Mouse (Mus musculus) MEL (cell line): ENCODE measurements at regions not wholly inside any gene's neighbourhood (a gene's known extent, or its start where the extent isn't known, plus 50 kb on each side); places are given as distances from the start of the nearest gene placed in this dataset.

Source experiments
- DNase-seq: peaks from one replicate; pipeline ENCODE4 v3.0.0; 2011; ENCODE audit warnings: low read depth, low spot score
- H3K27ac ChIP-seq: 2 replicates; pipeline ENCODE4 v1.5.1; 2012; ENCODE audit warnings: low read depth, mild to moderate bottlenecking, control low read depth, low read length, moderate library complexity; ENCODE audit not compliant: control insufficient read depth
- H3K27me3 ChIP-seq, 2 experiments: fragments of 150-350 bp in 1 of 2; sonication (generic) in 1 of 2; 2 replicates each; pipeline ENCODE4 v1.6.1; 2012; ENCODE audit warnings: low read length in 2 of 2, mild to moderate bottlenecking in 2 of 2, improper control_type of control experiment in 1 of 2, moderate library complexity in 1 of 2; ENCODE audit not compliant: insufficient read depth in 2 of 2, control insufficient read depth in 1 of 2
- H3K36me3 ChIP-seq, 2 experiments: 2 replicates each; pipeline ENCODE4 v1.6.1; 2012 to 2014; ENCODE audit warnings: low read length in 2 of 2, improper control_type of control experiment in 1 of 2, inconsistent platforms in 1 of 2, mild to moderate bottlenecking in 1 of 2; ENCODE audit not compliant: insufficient read depth in 2 of 2, control insufficient read depth in 1 of 2
- H3K4me1 ChIP-seq, 2 experiments: fragments of 150-350 bp in 1 of 2; sonication (generic) in 1 of 2; 2 replicates each; pipeline ENCODE4 v1.6.1; 2012; ENCODE audit warnings: low read length in 2 of 2, improper control_type of control experiment in 1 of 2, mild to moderate bottlenecking in 1 of 2; ENCODE audit not compliant: insufficient read depth in 2 of 2, control insufficient read depth in 1 of 2
- H3K4me3 ChIP-seq, 2 experiments: fragments of 150-350 bp in 1 of 2; sonication (generic) in 1 of 2; 2 replicates each; pipeline ENCODE4 v1.5.1; 2012; ENCODE audit warnings: low read depth in 2 of 2, low read length in 2 of 2, mild to moderate bottlenecking in 2 of 2, moderate library complexity in 2 of 2, control low read depth in 1 of 2, improper control_type of control experiment in 1 of 2; ENCODE audit not compliant: control insufficient read depth in 1 of 2, insufficient read depth in 1 of 2
- H3K79me2 ChIP-seq: 2 replicates; pipeline ENCODE4 v1.6.1; 2012; ENCODE audit warnings: mild to moderate bottlenecking, low read length, moderate library complexity; ENCODE audit not compliant: control insufficient read depth, poor library complexity, insufficient read depth
- H3K9ac ChIP-seq: 2 replicates; pipeline ENCODE4 v1.6.1; 2012; ENCODE audit warnings: low read depth, mild to moderate bottlenecking, control low read depth, low read length, moderate library complexity; ENCODE audit not compliant: control insufficient read depth, poor library complexity, severe bottlenecking
- H3K9me3 ChIP-seq: fragments of 150-350 bp; sonication (generic); replicated peaks from 2 replicates; pipeline ENCODE4 v1.6.1; 2012; ENCODE audit warnings: mild to moderate bottlenecking, low read length, improper control_type of control experiment, moderate library complexity; ENCODE audit not compliant: insufficient read depth
- BHLHE40 ChIP-seq: IDR thresholded peaks from 2 replicates; pipeline ENCODE4 v1.6.1; 2012; ENCODE audit warnings: low read depth, mild to moderate bottlenecking, inconsistent platforms, low read length, improper control_type of control experiment, borderline replicate concordance
- CHD1 ChIP-seq: IDR thresholded peaks from 2 replicates; pipeline ENCODE4 v1.6.1; 2012; ENCODE audit warnings: low read depth, mild to moderate bottlenecking, inconsistent platforms, low read length, improper control_type of control experiment
- CHD2 ChIP-seq: IDR thresholded peaks from 2 replicates; pipeline ENCODE4 v1.6.1; 2011; ENCODE audit warnings: low read length, improper control_type of control experiment
- E2F4 ChIP-seq: IDR thresholded peaks from 2 replicates; pipeline ENCODE4 v1.6.1; 2011; ENCODE audit warnings: low read depth, low read length, improper control_type of control experiment, borderline replicate concordance
- EP300 ChIP-seq, 2 experiments: IDR thresholded peaks; 2 replicates each; pipeline ENCODE4 v1.6.1; 2011; ENCODE audit warnings: improper control_type of control experiment in 2 of 2, low read length in 2 of 2, low read depth in 1 of 2, mild to moderate bottlenecking in 1 of 2
- ETS1 ChIP-seq: IDR thresholded peaks from 2 replicates; pipeline ENCODE4 v1.6.1; 2012; ENCODE audit warnings: low read depth, mild to moderate bottlenecking, inconsistent platforms, low read length, improper control_type of control experiment, moderate library complexity
- GATA1 ChIP-seq: IDR thresholded peaks from 2 replicates; pipeline ENCODE4 v1.6.1; 2011; ENCODE audit warnings: low read depth, low read length, improper control_type of control experiment
- HCFC1 ChIP-seq: IDR thresholded peaks from 2 replicates; pipeline ENCODE4 v1.6.1; 2012; ENCODE audit warnings: low read depth, mild to moderate bottlenecking, inconsistent platforms, low read length, improper control_type of control experiment, moderate library complexity
- MAFK ChIP-seq: IDR thresholded peaks from 2 replicates; pipeline ENCODE4 v1.6.1; 2011; ENCODE audit warnings: low read depth, mild to moderate bottlenecking, low read length, improper control_type of control experiment, borderline replicate concordance
- MAZ ChIP-seq: IDR thresholded peaks from 2 replicates; pipeline ENCODE4 v1.6.1; 2012; ENCODE audit warnings: low read depth, mild to moderate bottlenecking, inconsistent platforms, low read length, improper control_type of control experiment
- MYC ChIP-seq: IDR thresholded peaks from 2 replicates; pipeline ENCODE4 v1.6.1; 2011; ENCODE audit warnings: low read depth, mild to moderate bottlenecking, low read length, improper control_type of control experiment, moderate library complexity
- NELFE ChIP-seq: IDR thresholded peaks from 2 replicates; pipeline ENCODE4 v1.6.1; 2011; ENCODE audit warnings: low read depth, low read length, improper control_type of control experiment
- NRF1 ChIP-seq: IDR thresholded peaks from 2 replicates; pipeline ENCODE4 v1.6.1; 2014; ENCODE audit warnings: low read depth, mild to moderate bottlenecking, inconsistent platforms, low read length, improper control_type of control experiment, moderate library complexity; ENCODE audit not compliant: poor library complexity, insufficient read depth, severe bottlenecking
- POLR2A ChIP-seq, 2 experiments: IDR thresholded peaks; 2 replicates each; pipeline ENCODE4 v1.6.1; 2011 to 2012; ENCODE audit warnings: low read length in 2 of 2, mild to moderate bottlenecking in 2 of 2, control low read depth in 1 of 2, improper control_type of control experiment in 1 of 2, low read depth in 1 of 2, moderate library complexity in 1 of 2; ENCODE audit not compliant: control insufficient read depth in 1 of 2, insufficient read depth in 1 of 2, poor library complexity in 1 of 2
- POLR2AphosphoS5 ChIP-seq: IDR thresholded peaks from 2 replicates; pipeline ENCODE4 v1.6.1; 2012; ENCODE audit warnings: low read depth, borderline replicate concordance, mild to moderate bottlenecking, inconsistent platforms, low read length, moderate library complexity, mixed read lengths
- SIN3A ChIP-seq: IDR thresholded peaks from 2 replicates; pipeline ENCODE4 v1.6.1; 2012; ENCODE audit warnings: low read length, improper control_type of control experiment, inconsistent platforms
- SMC3 ChIP-seq: IDR thresholded peaks from 2 replicates; pipeline ENCODE4 v1.6.1; 2011; ENCODE audit warnings: low read depth, low read length, improper control_type of control experiment
- TBP ChIP-seq: IDR thresholded peaks from 2 replicates; pipeline ENCODE4 v1.8.0; 2011; ENCODE audit warnings: low read depth, low read length, improper control_type of control experiment
- TCF12 ChIP-seq: IDR thresholded peaks from 2 replicates; pipeline ENCODE4 v1.6.1; 2014; ENCODE audit warnings: low read depth, mild to moderate bottlenecking, inconsistent platforms, low read length, improper control_type of control experiment, moderate library complexity
- UBTF ChIP-seq: IDR thresholded peaks from 2 replicates; pipeline ENCODE4 v1.6.1; 2012; ENCODE audit warnings: low read depth, mild to moderate bottlenecking, inconsistent platforms, low read length, improper control_type of control experiment, moderate library complexity, borderline replicate concordance; ENCODE audit not compliant: insufficient read depth

DNA sequence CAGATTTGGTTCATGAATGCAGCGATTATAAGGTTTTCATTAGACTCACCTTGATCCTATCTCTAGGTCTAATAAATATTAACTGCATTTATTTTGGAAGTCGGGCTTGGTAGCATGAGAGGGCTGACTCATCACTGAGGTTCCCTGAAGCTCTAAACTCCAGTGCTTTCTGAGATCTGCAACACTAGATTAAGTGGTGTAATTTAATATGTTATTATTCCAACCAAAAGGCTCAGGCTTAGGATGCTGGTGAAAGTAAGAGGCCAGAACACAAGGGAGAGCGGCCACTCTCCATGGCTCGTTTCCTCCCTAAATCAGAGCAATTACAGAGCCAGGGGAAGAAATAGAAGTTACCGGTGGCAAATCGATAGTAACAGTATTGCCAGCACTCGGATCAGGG, 159.4 kb upstream of the Map3k1 start:
- Histone ChIP-seq H3K27ac (no peak overlapping the region), H3K4me1 (no peaks in the 10 kb centered on the region), H3K27me3 (peaks cover 2 to 7% of the 10 kb centered on the region in 2 experiments), H3K9me3 (no peaks in the 10 kb centered on the region), H3K36me3 (no peaks in the 10 kb centered on the region), H3K79me2 (no peaks in the 10 kb centered on the region), H3K4me3 (no peak overlapping the region), H3K9ac (no peak overlapping the region)
- no peak for DNase-seq
- no peak for TF ChIP-seq POLR2A (IDR thresholded peaks at IDR 0.05; ENCODE audit: control insufficient read depth in 1 of 2, insufficient read depth in 1 of 2, low read depth in 1 of 2, low read length in 2 of 2, poor library complexity in 1 of 2)
- no peak for TF ChIP-seq SMC3
- no peak for TF ChIP-seq TCF12

DNA sequence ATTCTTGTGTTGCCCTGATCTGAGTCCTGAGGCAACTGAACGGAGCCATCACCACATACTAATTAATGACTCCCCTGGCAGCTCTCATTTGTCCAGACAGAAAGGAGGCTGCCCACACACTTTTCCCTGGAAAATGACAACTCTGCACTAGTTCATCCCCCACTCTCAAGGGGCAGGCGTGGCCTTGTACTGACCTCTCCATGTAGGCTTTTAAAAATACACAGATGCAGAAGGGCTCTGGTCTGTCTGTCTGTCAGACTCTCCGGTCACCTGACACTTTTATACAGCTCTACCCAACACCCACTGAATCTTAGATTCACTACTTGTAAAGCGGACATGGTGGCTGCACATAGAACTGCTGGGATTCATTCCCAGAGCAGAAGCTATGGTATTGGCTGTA, 165.5 kb upstream of the Map3k1 start:
- peaks cover 0 to 2% of the 10 kb centered on the region in 2 experiments; a peak in 2 of 4 replicates for H3K27me3 ChIP-seq
- no peaks in the 10 kb centered on the region for H3K79me2 ChIP-seq
- TF ChIP-seq ETS1 (no peak), CHD1 (no peak), NELFE (no peak), BHLHE40 (no peak), CHD2 (no peak), GATA1 (no peak), MAZ (no peak), POLR2A (IDR thresholded peaks at IDR 0.05; ENCODE audit: control insufficient read depth in 1 of 2, insufficient read depth in 1 of 2, low read depth in 1 of 2, low read length in 2 of 2, poor library complexity in 1 of 2) (no peak), MAFK (no peak), TBP (no peak), POLR2AphosphoS5 (no peak), MYC (no peak), EP300 (IDR thresholded peaks at IDR 0.05; ENCODE audit: low read depth in 1 of 2, low read length in 2 of 2) (no peak), SIN3A (no peak), NRF1 (no peak), UBTF (no peak), SMC3 (no peak), HCFC1 (no peak), E2F4 (no peak)
- TF ChIP-seq, all 39 proteins: peak for 0
- Histone ChIP-seq H3K4me3 (no peak overlapping the region), H3K27ac (no peak overlapping the region), H3K9me3 (no peaks in the 10 kb centered on the region), H3K36me3 (no peaks in the 10 kb centered on the region), H3K9ac (no peak overlapping the region), H3K4me1 (no peaks in the 10 kb centered on the region)
- no peak for DNase-seq
